Mouse (Mus musculus) large intestine, adult 2 months (tissue): Measurements from ENCODE around the gene Rnf38. TPM values are rescaled to one million over a fixed set of nuclear protein-coding genes. Genes with fewer than 3 reads are reported as not detected.

ENCODE experiments used
- DNase-seq: peaks from one replicate; pipeline ENCODE4 v3.0.0-alpha.2; 2012; ENCODE audit warnings: low read depth, low spot score
- WGBS: fragments of 180-500 bp; shearing (Covaris S2); methylation state at CpG from one replicate; pipeline ENCODE4 v1.1.7; 2018; 5-methylcytosine and 5-hydroxymethylcytosine counted together
- polyA plus RNA-seq: library from polyadenylated mRNA; depleted of rRNA; stranded (reverse); fragments of >200 nt; gene quantifications from 2 replicates; pipeline ENCODE4 v1.2.3, GENCODE M21; 2012

The Rnf38 gene
- polyA plus RNA-seq, 1 experiment, result 31.4 TPM

DNA sequence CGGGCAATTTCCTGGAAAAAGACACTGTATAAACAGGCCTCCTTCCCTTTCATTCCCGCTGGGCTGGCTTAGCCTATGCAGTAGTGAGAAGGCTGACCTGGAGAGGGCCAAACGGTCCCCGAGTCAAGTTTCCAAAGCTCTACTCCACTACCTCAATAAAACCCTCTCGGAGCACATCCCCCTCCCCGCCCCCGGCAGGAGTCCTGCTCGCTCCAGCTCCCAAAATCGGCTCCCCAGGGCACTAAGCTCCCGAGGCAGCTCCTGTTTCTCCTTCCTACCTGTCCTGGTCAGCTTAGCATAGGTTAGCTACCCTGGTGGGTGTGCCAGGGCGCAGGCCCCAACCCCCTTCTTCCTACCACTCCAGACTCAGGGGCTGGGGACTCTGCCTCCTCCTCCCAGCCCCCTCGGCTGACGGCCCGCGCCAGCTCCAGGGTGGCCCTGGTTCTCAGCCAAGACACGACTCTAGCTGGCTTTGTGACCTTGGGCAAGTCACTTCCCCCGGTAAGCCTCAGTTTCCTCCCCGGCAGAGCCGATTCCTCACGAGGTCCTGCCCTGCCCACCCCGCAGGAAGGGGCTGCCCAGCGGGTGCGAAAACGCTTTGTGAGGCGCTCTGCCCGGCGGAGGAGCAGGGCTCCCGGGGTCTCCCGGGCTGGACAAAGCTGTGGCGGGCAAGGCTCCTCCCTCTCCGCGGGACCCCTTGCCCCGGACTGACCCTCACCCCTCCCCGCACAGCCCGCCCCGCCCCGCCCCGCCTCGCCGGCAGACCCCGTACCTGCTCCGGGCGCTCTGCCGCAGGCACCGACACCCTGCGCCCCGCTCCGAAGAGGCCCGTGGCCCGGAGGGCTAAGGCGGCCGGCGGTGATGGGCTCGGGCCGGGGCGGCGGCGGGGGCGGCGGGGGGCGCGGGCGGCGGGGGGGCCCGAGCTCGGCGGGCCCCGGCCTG lies 547 bp downstream of the Rnf38 start:
- no peak for DNase-seq
- under 1% methylated on average over 41 of the region's 68 CpGs for WGBS

GRCm38 (mm10) chr4:44225128-44225527 lies 8.5 kb downstream of the Rnf38 start:
- DNase-seq, result no peak
- WGBS, result 90% methylated on average over 10 of the region's 10 CpGs

- 47% methylated on average over 9 of the region's 9 CpGs for WGBS
- no peak for DNase-seq
Observed at GRCm38 (mm10) chr4:44224141-44224540, 9.4 kb downstream of the Rnf38 start.

DNA sequence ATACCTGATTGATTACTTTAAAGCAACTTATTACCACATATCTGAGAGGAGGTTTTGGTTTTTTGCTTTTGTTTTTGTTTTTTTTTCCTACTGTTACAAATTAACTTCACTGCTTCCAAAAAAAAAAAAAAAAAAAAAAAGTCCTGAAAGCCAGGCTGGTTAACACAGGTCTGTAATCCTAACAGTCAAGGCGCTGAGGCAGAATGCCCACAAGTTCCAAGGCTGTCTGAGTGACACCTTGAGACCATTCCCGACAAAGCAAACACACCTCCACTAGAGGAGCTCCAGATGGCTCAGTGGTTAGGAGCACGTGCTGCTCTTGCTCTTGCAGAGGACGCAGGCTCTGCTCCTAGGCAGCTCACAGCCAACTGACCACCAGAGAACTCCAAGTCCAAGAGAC lies 10.1 kb downstream of the Rnf38 start:
- 59% methylated on average over 4 of the region's 4 CpGs for WGBS
- DNase-seq, result no peak

DNA sequence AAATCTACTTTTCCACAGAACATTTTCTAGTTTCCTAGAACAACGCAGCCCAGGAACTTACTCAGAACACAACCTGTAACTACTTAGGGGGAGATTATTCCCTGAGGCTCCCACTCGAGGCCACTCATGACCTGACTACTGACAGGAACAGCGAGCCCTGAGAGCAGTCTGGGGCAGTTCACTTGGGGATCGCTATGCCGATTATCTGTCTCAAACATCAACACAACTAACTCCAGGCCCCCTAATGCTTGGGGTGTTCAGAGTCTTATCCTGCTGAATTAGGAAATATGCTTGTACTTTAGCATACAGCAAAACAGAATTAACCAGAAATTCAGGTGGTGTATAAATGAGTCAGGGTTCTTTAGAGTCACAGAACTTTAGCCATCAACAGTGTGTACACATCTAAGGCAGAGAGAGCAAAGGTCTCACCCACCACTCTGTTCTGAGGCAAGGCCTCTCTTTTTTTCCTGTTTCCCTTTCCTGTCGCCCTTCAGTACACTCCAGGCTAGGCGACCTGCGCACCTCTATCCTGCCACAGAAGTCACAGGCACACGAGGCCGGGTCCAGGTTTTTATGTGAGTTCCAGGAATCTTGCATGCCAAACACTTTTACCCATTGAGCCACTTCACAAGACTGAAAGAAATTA lies 16.7 kb downstream of the Rnf38 start:
- 50% methylated on average over 10 of the region's 10 CpGs for WGBS
- DNase-seq, result no peak

DNA sequence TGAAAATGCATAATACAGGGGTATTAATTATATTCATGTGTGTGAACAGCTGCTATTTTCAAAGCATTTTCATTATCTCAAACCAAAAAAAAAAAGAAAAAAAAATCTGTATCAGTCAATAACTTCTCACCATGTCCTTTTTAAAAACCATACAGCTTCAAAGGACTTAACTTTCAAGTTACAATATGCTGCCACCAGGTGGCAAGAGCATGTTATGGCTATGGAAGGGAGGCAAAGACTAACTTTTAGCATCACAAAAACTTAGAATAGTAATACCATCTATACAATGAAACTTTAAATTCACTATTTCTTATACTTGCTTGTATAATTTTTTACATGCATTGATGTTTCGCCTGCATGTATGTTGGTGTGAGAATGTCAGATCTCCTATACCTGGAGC lies 33.6 kb downstream of the Rnf38 start:
- peak; percentile 25 for DNase-seq
- WGBS, result 79% methylated on average over 1 of the region's 1 CpGs

DNA sequence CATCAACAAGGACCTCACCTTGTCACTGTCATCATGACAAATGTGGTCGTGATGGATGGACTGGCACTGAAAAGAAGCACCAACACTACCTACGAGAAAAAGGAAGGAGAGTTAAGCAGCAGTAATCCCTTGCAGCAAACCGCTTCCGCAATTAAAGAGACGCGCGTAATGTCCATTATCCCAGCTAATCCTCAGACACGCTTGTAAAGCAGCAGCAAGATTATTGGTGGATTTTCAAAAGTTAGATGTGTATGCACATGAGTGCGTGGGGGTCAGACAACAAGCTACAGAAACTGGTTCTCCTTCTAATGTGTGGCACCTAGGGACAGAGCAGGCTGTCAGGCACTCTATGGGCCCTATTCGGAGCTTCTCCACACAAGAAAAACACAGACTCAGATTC lies 46.2 kb downstream of the Rnf38 start:
- no peak for DNase-seq
- 85% methylated on average over 10 of the region's 10 CpGs for WGBS

- no peak for DNase-seq
- 20% methylated on average over 1 of the region's 1 CpGs for WGBS
Observed at GRCm38 (mm10) chr4:44183862-44184261, 49.7 kb downstream of the Rnf38 start.

DNA sequence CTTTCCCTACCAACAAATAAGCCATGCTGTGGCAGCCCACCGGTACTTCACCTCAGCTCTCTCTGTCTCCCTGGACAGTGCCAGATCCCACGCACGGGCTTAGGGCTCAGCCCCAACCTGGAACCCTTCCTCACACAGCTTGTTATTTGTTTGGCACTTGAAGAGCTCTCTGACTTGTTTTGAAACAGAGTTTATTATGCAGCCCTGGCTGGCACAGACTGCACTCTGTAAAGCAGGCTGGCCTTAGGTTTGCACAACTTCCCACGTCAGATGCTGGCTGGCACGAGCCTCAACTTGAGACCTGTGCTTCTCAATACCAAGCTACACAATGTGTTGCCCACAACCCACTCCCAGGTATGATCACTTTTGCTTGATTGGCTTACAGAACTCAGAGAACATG lies 53.8 kb downstream of the Rnf38 start:
- 65% methylated on average over 5 of the region's 5 CpGs for WGBS
- DNase-seq, result no peak

DNA sequence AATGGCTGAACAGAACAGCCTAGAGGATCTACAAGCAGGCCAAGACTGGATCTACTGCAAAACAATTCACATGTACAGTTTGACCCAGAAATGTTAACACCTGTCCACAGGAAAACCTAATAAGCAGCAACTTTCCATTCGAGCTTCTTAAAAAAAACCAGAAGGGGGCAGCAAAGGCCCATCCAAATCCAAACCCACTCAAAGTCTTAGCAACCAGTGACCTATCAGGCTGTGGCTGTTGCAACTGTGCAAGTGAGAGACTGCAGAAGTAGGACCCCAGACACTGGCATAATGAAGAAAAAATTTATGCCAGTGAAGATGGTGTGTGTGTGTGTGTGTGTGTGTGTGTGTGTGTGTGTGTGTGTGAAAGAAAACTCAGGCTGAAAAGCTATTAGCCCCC lies 60.4 kb downstream of the Rnf38 start:
- WGBS, result 0% methylated on average over 1 of the region's 1 CpGs
- DNase-seq, result no peak

DNA sequence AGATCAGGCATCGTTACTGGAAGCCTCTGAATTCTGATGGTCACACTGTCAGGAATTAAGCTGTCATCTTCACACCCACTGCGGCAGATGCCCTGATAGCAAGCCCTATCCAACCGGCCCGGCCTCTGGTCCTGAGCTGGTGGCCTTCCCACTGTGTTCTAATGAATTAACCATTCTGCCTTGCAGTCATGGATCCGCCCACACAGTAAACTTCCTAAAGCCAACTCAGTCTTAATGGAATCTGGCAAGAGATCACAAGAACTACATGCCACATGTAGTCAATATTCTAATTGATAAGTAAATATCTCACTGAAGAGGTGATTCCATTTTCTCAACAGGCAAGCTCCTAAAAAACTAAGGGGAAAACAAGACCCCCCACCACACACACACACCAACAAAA lies 60.9 kb downstream of the Rnf38 start:
- no peak for DNase-seq
- WGBS, result 32% methylated on average over 5 of the region's 5 CpGs

DNA sequence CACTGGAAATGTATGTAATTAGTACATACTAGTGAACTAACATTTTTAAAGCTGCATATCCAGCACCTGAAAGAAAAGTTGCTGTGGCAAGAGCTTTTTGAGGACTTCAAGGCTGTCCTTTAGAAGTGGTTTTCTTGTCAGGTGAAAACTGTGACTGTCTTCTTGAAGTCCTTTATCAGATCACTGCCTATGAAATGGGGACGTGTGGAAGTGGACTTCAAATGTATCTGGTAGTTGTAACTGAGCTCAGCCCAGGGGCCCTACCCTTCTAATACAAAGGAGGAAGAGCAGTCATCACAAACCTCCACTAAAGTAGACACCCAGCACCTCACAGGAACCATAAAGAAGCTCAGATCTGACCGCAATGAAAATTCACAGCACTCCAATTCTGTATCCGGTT lies 63.7 kb downstream of the Rnf38 start:
- no peak for DNase-seq
- 52% methylated on average over 3 of the region's 3 CpGs for WGBS

DNA sequence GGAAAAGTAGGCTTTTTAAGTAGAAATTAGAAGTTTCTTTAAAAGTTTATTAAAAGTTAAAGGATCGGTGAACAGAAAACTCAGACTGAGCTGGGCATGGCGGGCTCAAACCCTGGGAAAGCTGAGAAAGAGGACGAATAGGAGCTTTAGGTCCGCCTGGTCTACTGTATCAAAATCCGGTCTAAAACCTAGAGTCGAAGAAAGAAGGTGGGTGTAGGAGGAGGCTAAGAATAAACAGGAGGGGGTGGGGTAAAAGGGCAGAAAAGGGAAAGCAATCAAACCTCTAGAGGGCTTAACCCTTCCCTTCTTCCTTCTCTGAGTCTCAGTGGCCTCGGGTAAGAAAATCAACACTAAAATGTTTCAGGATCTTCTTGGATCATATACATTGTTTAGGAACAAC lies 64.8 kb downstream of the Rnf38 start:
- 3% methylated on average over 7 of the region's 7 CpGs for WGBS
- no peak for DNase-seq

DNA sequence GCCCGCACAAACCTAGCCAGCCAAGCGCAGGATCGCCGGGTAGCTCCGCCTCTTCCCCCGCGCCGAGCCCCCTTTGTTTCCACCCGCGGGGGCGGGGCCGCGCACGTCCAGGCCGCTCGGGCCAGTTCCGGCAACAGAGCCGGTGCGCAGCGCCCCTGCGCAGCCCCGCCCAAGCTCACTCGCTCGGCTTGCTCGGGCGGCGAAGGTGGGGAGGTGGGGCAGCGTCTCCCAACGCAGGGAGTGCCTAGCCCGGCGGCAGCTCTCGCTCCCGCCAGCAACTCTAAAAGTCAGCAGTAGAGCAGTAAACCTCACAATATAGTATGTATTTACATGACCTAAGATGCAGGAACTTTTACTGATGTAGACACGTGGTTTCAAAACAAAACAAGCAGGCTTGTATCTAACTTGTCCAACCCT lies 65.3 kb downstream of the Rnf38 start:
- DNase-seq, result peak; percentile 75
- under 1% methylated on average over 25 of the region's 34 CpGs for WGBS

GRCm38 (mm10) chr4:44167397-44168121 lies 66.0 kb downstream of the Rnf38 start:
- WGBS, result under 1% methylated on average over 90 of the region's 95 CpGs
- DNase-seq, result peak; percentile 52

DNA sequence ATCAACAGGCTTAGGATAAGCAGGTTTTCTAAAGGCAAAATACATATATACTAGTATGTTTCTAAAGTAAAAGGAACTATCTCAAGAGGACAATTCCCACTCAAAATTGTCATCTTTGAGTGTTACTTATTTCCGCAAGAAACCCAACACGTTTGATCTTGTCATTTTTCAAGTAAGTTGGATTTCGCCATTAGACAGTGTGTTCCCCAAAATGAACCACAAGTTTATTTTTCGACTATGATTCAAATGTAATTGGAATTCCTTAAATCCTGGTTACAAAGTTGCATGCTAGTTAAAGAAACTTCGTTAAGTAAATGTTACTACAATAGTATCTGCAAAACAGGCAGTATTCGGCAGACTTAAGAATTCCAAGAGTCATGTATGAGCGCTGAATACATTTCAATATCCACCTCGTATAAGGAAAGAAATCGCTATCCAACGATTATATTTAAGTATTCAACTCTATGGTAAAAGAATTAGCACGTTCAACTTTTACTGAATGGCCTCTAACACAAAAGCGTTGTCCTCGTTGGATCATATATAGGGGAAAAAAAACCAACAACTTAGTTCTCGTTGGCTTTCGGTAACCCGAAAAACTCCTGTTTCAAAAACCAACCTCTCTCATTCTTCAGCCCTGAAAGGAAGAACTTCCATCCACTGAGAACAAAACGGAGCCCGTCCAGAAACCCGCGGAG lies 66.7 kb downstream of the Rnf38 start:
- no peak for DNase-seq
- 3% methylated on average over 20 of the region's 20 CpGs for WGBS

DNA sequence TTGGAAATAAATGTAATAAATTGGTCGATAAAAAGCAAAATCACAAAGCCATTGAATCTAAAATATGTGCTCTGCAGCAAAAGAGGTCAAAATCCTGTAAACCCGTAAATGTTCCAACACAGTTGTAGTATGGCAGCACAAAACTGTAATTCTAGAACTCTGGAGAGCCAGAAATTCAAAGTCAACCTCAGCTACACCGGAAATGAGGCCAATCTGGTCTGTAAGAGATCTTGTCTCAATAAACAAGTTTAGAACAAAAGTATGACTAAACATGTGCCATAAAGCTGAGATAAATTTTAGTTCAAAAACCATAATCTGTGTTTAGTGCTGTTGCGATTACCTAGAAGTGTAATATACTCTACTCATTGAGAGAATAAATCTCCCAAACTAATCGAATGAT lies 69.0 kb downstream of the Rnf38 start:
- no peak for DNase-seq
- WGBS, result 39% methylated on average over 5 of the region's 5 CpGs

DNA sequence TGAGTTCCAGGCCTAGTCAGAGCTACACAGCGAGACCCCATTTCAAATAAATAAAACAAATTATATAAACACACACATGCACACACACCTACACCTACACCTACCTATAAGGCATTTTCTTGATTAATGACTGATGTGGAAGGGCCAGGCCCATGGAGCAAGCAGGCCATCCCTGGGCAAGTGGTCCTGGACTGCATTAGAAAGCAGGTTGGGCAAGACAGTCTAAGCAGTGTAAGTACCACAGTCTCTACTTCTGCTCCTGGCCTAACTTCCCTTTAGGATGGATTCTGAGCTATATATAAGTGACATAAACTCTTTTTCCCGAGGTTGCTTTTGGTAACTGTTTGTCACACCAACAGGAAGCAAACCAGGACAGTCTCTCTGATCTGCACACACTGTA lies 70.6 kb downstream of the Rnf38 start:
- WGBS, result 58% methylated on average over 2 of the region's 2 CpGs
- DNase-seq, result no peak

DNA sequence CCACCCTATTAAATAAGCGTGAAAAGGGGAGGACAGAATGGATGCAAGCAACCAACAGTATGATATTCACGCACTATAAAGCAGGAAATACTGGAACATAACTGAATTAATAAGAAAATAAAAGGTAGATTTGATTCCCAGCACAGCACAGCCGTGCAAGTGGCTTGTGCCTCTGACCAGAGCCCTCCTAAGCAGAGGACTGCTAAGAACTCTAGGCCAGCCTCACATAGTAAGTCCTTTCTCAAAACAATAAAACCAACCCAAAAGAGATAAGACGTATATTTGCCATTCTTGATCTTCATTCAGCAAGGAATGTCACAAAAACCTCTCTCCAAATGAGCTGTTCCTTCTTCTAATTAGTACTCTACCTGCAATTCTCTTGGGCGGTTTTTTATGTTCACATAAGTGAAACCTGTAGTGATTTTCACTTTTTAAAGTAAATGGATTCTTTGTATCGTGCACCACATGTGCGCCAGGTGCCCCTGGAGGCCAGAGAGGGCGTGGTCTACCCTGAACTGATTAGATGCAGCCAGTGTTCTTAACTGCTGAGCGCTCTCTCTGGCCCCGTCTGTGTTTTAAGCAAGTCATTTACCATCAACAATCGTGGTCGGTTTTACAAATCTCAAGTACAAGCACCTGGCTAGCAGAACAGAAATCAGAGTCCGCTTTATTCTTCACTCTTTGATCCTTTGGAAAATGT lies 72.4 kb downstream of the Rnf38 start:
- WGBS, result 37% methylated on average over 13 of the region's 13 CpGs
- no peak for DNase-seq
